Mouse (Mus musculus): ENCODE results near the gene Dcaf15.

DNA sequence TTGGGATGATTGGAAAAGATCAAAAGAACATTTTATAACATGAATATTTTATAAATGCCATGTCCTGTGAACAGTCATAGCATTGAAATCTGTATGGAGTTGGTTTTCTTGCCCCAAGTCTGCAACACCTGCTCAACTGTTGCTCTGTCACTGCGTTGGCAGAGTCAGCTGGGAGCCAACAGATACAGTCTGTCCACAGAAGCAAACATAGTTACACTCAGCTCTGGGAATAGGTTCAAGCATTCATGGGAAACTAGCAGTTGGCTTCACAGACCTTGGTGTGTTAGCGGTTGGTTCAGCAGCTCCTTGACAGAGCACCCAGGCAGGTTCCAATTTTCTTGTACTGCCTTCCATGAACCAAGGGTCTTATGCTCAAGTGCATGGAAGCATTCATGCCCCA is 33.9 kb downstream of the Dcaf15 start:
- TF ChIP-seq CTCF (IDR thresholded peaks at IDR 0.05; ENCODE audit: low read depth) (no peak), EP300 (IDR thresholded peaks at IDR 0.05; ENCODE audit: low read depth) (no peak)
